Mouse (Mus musculus): ENCODE measurements at regions not wholly inside any gene's neighbourhood (a gene's known extent, or its start where the extent isn't known, plus 50 kb on each side); places are given as distances from the start of the nearest gene placed in this dataset.

- no peak for DNase-seq (ENCODE audit: low spot score)
These were observed 81.4 kb downstream of the Mtpn start for GRCm38 (mm10) chr6:35458250-35458649.

- no peak for DNase-seq (ENCODE audit: low spot score)
These were observed 94.7 kb downstream of the Mtpn start for GRCm38 (mm10) chr6:35445007-35445406.

- DNase-seq (ENCODE audit: low spot score): no peak
These were observed 100.4 kb upstream of the Fam180a start for GRCm38 (mm10) chr6:35426301-35426700.

GRCm38 (mm10) chr6:35424521-35424920 is 98.6 kb upstream of the Fam180a start:
- no peak for DNase-seq (ENCODE audit: low spot score)

- no peak for DNase-seq (ENCODE audit: low spot score)
These were observed 95.0 kb upstream of the Fam180a start for GRCm38 (mm10) chr6:35420924-35421323.

- DNase-seq (ENCODE audit: low spot score): peak; percentile 19
These were observed 79.1 kb upstream of the Fam180a start for GRCm38 (mm10) chr6:35405044-35405443.

GRCm38 (mm10) chr6:35403341-35403910 is 77.5 kb upstream of the Fam180a start:
- no peak for DNase-seq (ENCODE audit: low spot score)

GRCm38 (mm10) chr6:35395726-35396125 is 69.8 kb upstream of the Fam180a start:
- no peak for DNase-seq (ENCODE audit: low spot score)

- no peak for DNase-seq (ENCODE audit: low spot score)
These were observed 62.9 kb upstream of the Fam180a start for GRCm38 (mm10) chr6:35388827-35389226.

GRCm38 (mm10) chr6:35381536-35381935 is 55.6 kb upstream of the Fam180a start:
- DNase-seq (ENCODE audit: low spot score): no peak

- DNase-seq (ENCODE audit: low spot score): peak; percentile 30
These were observed 55.0 kb upstream of the Fam180a start for GRCm38 (mm10) chr6:35380721-35381466.

- DNase-seq (ENCODE audit: low spot score): peak; percentile 87
These were observed 53.9 kb upstream of the Fam180a start for GRCm38 (mm10) chr6:35379890-35380289.

GRCm38 (mm10) chr6:35378851-35379250 is 52.9 kb upstream of the Fam180a start:
- no peak for DNase-seq (ENCODE audit: low spot score)

- no peak for DNase-seq (ENCODE audit: low spot score)
These were observed 51.6 kb upstream of the Fam180a start for GRCm38 (mm10) chr6:35377535-35377934.

- DNase-seq (ENCODE audit: low spot score): no peak
These were observed 50.6 kb upstream of the Fam180a start for GRCm38 (mm10) chr6:35376526-35376925.

All from layer of hippocampus, adult 11-12 months (tissue).